Mouse (Mus musculus): ENCODE measurements around the gene Cib3. TPM values are rescaled to one million over a fixed set of nuclear protein-coding genes. Genes with fewer than 3 reads are reported as not detected.
A peak's percentile ranks its signal among the peaks of the same experiment; 100 is the strongest.

Gene Cib3
- polyA plus RNA-seq, 2 experiments, result not detected

- Histone ChIP-seq H3K4me1 (ENCODE audit: control insufficient read depth, insufficient read depth, low read length) (no peaks in the 10 kb centered on the region), H3K27me3 (ENCODE audit: control insufficient read depth, insufficient read depth, low read length) (no peaks in the 10 kb centered on the region), H3K36me3 (ENCODE audit: control insufficient read depth, insufficient read depth, low read length) (peaks cover 70% of the 10 kb centered on the region), H3K9ac (ENCODE audit: low read depth, low read length, severe bottlenecking) (no peak overlapping the region), H3K27ac (replicated peaks; ENCODE audit: low read depth, low read length) (no peak overlapping the region), H3K9me3 (ENCODE audit: control insufficient read depth, low read length) (no peaks in the 10 kb centered on the region), H3K4me3 (replicated peaks; ENCODE audit: low read length) (no peak overlapping the region), H3K4me2 (replicated peaks; ENCODE audit: low read depth, low read length, severe bottlenecking) (no peak overlapping the region)
- TF ChIP-seq POLR2A (IDR thresholded peaks at IDR 0.05; ENCODE audit: borderline replicate concordance, extremely low read depth, insufficient read depth, insufficient read length), result no peak
- DNase-seq (ENCODE audit: low spot score), result no peak
- 78% methylated on average over 3 of the region's 3 CpGs for WGBS
- ATAC-seq (ENCODE audit: low FRiP score, low read depth), result no peak
Measured at GRCm38 (mm10) chr8:72169681-72170249, 42.9 kb downstream of the Cib3 start.

- 76% methylated on average over 3 of the region's 3 CpGs for WGBS
- Histone ChIP-seq H3K4me2 (replicated peaks; ENCODE audit: low read depth, low read length, severe bottlenecking) (no peak overlapping the region), H3K4me3 (replicated peaks; ENCODE audit: low read length) (no peak overlapping the region), H3K9ac (ENCODE audit: low read depth, low read length, severe bottlenecking) (no peak overlapping the region), H3K27me3 (ENCODE audit: control insufficient read depth, insufficient read depth, low read length) (no peaks in the 10 kb centered on the region), H3K36me3 (ENCODE audit: control insufficient read depth, insufficient read depth, low read length) (peaks cover 67% of the 10 kb centered on the region), H3K9me3 (ENCODE audit: control insufficient read depth, low read length) (no peaks in the 10 kb centered on the region), H3K4me1 (ENCODE audit: control insufficient read depth, insufficient read depth, low read length) (no peaks in the 10 kb centered on the region), H3K27ac (replicated peaks; ENCODE audit: low read depth, low read length) (no peak overlapping the region)
- DNase-seq (ENCODE audit: low spot score), result no peak
- ATAC-seq (ENCODE audit: low FRiP score, low read depth), result no peak
- no peak for TF ChIP-seq POLR2A (IDR thresholded peaks at IDR 0.05; ENCODE audit: borderline replicate concordance, extremely low read depth, insufficient read depth, insufficient read length)
Measured at GRCm38 (mm10) chr8:72169098-72169668, 43.5 kb downstream of the Cib3 start.

GRCm38 (mm10) chr8:72162821-72163220 is 49.8 kb downstream of the Cib3 start:
- TF ChIP-seq POLR2A (IDR thresholded peaks at IDR 0.05; ENCODE audit: borderline replicate concordance, extremely low read depth, insufficient read depth, insufficient read length), result no peak
- DNase-seq (ENCODE audit: low spot score), result no peak
- Histone ChIP-seq H3K4me1 (ENCODE audit: control insufficient read depth, insufficient read depth, low read length) (peaks cover 12% of the 10 kb centered on the region), H3K4me3 (replicated peaks; ENCODE audit: low read length) (no peak overlapping the region), H3K36me3 (ENCODE audit: control insufficient read depth, insufficient read depth, low read length) (peaks cover 7% of the 10 kb centered on the region), H3K4me2 (replicated peaks; ENCODE audit: low read depth, low read length, severe bottlenecking) (no peak overlapping the region), H3K9me3 (ENCODE audit: control insufficient read depth, low read length) (no peaks in the 10 kb centered on the region), H3K9ac (ENCODE audit: low read depth, low read length, severe bottlenecking) (no peak overlapping the region), H3K27me3 (ENCODE audit: control insufficient read depth, insufficient read depth, low read length) (no peaks in the 10 kb centered on the region), H3K27ac (replicated peaks; ENCODE audit: low read depth, low read length) (no peak overlapping the region)
- ATAC-seq (ENCODE audit: low FRiP score, low read depth), result no peak

GRCm38 (mm10) chr8:72160707-72161697 is 51.6 kb downstream of the Cib3 start, which contains the start of gene Rab8a:
Rab8a (plus strand) TSS chr8:72161200.
- DNase-seq (ENCODE audit: low spot score), result peak; percentile 100
- Histone ChIP-seq H3K4me2 (replicated peaks; ENCODE audit: low read depth, low read length, severe bottlenecking) (peak within 1 kb of the TSS; percentile 85), H3K4me3 (replicated peaks; ENCODE audit: low read length) (peak within 1 kb of the TSS; percentile 98), H3K9me3 (ENCODE audit: control insufficient read depth, low read length) (no peaks in the 10 kb centered on the region), H3K36me3 (ENCODE audit: control insufficient read depth, insufficient read depth, low read length) (peaks cover 7% of the 10 kb centered on the region; the same call in 1 of the 2 replicates), H3K27me3 (ENCODE audit: control insufficient read depth, insufficient read depth, low read length) (no peaks in the 10 kb centered on the region), H3K4me1 (ENCODE audit: control insufficient read depth, insufficient read depth, low read length) (peaks cover 12% of the 10 kb centered on the region), H3K27ac (replicated peaks; ENCODE audit: low read depth, low read length) (peak within 1 kb of the TSS; percentile 68), H3K9ac (ENCODE audit: low read depth, low read length, severe bottlenecking) (peak within 1 kb of the TSS; percentile 89)
- peak; percentile 99 for ATAC-seq (ENCODE audit: low FRiP score, low read depth)
- WGBS, result under 1% methylated on average over 81 of the region's 82 CpGs
- peak; percentile 82; the same call in 1 of the 2 replicates for TF ChIP-seq POLR2A (IDR thresholded peaks at IDR 0.05; ENCODE audit: borderline replicate concordance, extremely low read depth, insufficient read depth, insufficient read length)

GRCm38 (mm10) chr8:72160007-72160406 is 52.6 kb downstream of the Cib3 start:
- H3K4me2 ChIP-seq (replicated peaks; ENCODE audit: low read depth, low read length, severe bottlenecking), result peak overlapping the region; percentile 63
- peaks cover 12% of the 10 kb centered on the region for H3K4me1 ChIP-seq (ENCODE audit: control insufficient read depth, insufficient read depth, low read length)
- ATAC-seq (ENCODE audit: low FRiP score, low read depth) (no peak), DNase-seq (ENCODE audit: low spot score) (no peak)
- peak overlapping the region; percentile 36 for H3K4me3 ChIP-seq (replicated peaks; ENCODE audit: low read length)
- H3K9ac ChIP-seq (ENCODE audit: low read depth, low read length, severe bottlenecking), result no peak overlapping the region
- H3K36me3 ChIP-seq (ENCODE audit: control insufficient read depth, insufficient read depth, low read length), result peaks cover 7% of the 10 kb centered on the region; the same call in 1 of the 2 replicates
- no peak overlapping the region for H3K27ac ChIP-seq (replicated peaks; ENCODE audit: low read depth, low read length)
- no peak for TF ChIP-seq POLR2A (IDR thresholded peaks at IDR 0.05; ENCODE audit: borderline replicate concordance, extremely low read depth, insufficient read depth, insufficient read length)
- no peaks in the 10 kb centered on the region for H3K27me3 ChIP-seq (ENCODE audit: control insufficient read depth, insufficient read depth, low read length)
- 59% methylated on average over 3 of the region's 3 CpGs for WGBS
- H3K9me3 ChIP-seq (ENCODE audit: control insufficient read depth, low read length), result no peaks in the 10 kb centered on the region

Measured in limb, embryonic 14.5 days (tissue).